Mouse (Mus musculus) spleen, postnatal 14 days (tissue): ENCODE data around the gene Ppp2r5a.
A peak's percentile ranks its signal among the peaks of the same experiment; 100 is the strongest.

Experiments used
- DNase-seq, 2 experiments: peaks; one replicate each; pipeline ENCODE4 v3.0.0; 2021 to 2022; ENCODE audit warnings: low spot score in 2 of 2

Gene Ppp2r5a

GRCm38 (mm10) chr1:191418936-191419335, 15.9 kb upstream of the Ppp2r5a start:
- DNase-seq = no peak

- DNase-seq = no peak
Measured at GRCm38 (mm10) chr1:191417111-191417510, 14.0 kb upstream of the Ppp2r5a start.

GRCm38 (mm10) chr1:191416611-191417010, 13.5 kb upstream of the Ppp2r5a start:
- no peak for DNase-seq

- peak in 1 of 2 experiments; percentile 2 for DNase-seq
Measured at GRCm38 (mm10) chr1:191414432-191414831, 11.4 kb upstream of the Ppp2r5a start.

GRCm38 (mm10) chr1:191413691-191414415, 10.8 kb upstream of the Ppp2r5a start:
- no peak for DNase-seq

GRCm38 (mm10) chr1:191410294-191411036, 7.4 kb upstream of the Ppp2r5a start:
- no peak for DNase-seq

GRCm38 (mm10) chr1:191407246-191407645, 4.2 kb upstream of the Ppp2r5a start:
- DNase-seq = no peak

- DNase-seq = no peak
Measured at GRCm38 (mm10) chr1:191406516-191406915, 3.4 kb upstream of the Ppp2r5a start.

- DNase-seq = no peak
Measured at GRCm38 (mm10) chr1:191404721-191405329, 1.8 kb upstream of the Ppp2r5a start.

- no peak for DNase-seq
Measured at GRCm38 (mm10) chr1:191404301-191404700, 1.2 kb upstream of the Ppp2r5a start.

GRCm38 (mm10) chr1:191402506-191402905, 566 bp downstream of the Ppp2r5a start:
- no peak for DNase-seq

- DNase-seq = peak; percentile 98
Measured at GRCm38 (mm10) chr1:191396897-191397849, 5.9 kb downstream of the Ppp2r5a start.

- peak; percentile 47 to 55 for DNase-seq
Measured at GRCm38 (mm10) chr1:191396446-191396845, 6.6 kb downstream of the Ppp2r5a start.

- DNase-seq = peak; percentile 50 to 61
Measured at GRCm38 (mm10) chr1:191395871-191396433, 7.1 kb downstream of the Ppp2r5a start.

- no peak for DNase-seq
Measured at GRCm38 (mm10) chr1:191395200-191395599, 7.9 kb downstream of the Ppp2r5a start.

- DNase-seq = no peak
Measured at GRCm38 (mm10) chr1:191394126-191394525, 8.9 kb downstream of the Ppp2r5a start.

GRCm38 (mm10) chr1:191393536-191393935, 9.5 kb downstream of the Ppp2r5a start:
- DNase-seq = no peak

GRCm38 (mm10) chr1:191391311-191391710, 11.8 kb downstream of the Ppp2r5a start:
- DNase-seq = peak in 1 of 2 experiments; percentile 41

GRCm38 (mm10) chr1:191384786-191385430, 18.2 kb downstream of the Ppp2r5a start:
- no peak for DNase-seq

- DNase-seq = no peak
Measured at GRCm38 (mm10) chr1:191381955-191382736, 20.9 kb downstream of the Ppp2r5a start.
